Mouse (Mus musculus) left cerebral cortex, postnatal 4 days (tissue): Measurements from ENCODE around the gene Kit. TPM values are rescaled to one million over a fixed set of nuclear protein-coding genes. Genes with fewer than 3 reads are reported as not detected.
A peak's percentile ranks its signal among the peaks of the same experiment; 100 is the strongest.

Experiments used
- DNase-seq: peaks from one replicate; pipeline ENCODE4 v3.0.0-alpha.2; 2022
- intact Hi-C: fragments of 180-260 bp; cut with DNase I; formaldehyde crosslinking; loops from one replicate; pipeline ENCODE4 v1.15.1; 2025
- total RNA-seq, 2 experiments: library from RNA; stranded (reverse); gene quantifications; 2 replicates each; pipeline ENCODE4 v1.2.3; 2021

Gene Kit
- total RNA-seq = 10 to 100 TPM; 62.5 to 64.1 TPM

DNA sequence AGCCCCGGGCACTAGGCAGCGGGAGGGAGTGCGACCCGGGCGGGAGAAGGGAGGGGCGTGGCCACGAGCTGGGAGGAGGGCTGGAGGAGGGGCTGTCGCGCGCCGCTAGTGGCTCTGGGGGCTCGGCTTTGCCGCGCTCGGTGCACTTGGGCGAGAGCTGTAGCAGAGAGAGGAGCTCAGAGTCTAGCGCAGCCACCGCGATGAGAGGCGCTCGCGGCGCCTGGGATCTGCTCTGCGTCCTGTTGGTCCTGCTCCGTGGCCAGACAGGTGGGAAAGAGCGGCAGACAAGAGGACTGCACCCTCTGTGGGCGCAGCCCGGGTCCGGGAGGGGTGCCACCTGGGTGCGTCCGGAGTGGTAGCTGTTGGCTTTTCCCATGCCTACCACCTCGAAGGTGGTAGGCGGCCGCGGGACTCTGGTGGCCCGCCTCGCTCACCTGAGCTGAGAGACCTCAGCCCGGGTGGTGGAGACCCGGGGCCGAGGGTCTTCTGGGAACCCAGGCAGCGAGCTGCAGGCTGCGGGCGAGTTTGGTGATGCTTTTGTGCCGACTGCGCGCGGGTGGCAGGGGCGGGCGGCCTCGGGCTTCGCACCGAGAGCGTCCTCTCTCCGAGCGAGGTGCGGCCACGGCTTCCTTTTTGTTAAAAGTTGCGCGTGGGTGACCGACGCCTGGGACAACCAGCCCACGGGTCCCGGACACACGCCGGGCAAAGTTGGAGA lies at the start of gene Kit:
Gene Kit, plus strand, starts transcription at position 65 of the 715 bp plus-strand sequence.
- DNase-seq = peak; percentile 92
- intact Hi-C loops = loop anchor here (5.0 to 10.0 kb wide), 2 partner anchors 277 to 360 kb away; no protein-coding TSS in a partner anchor

DNA sequence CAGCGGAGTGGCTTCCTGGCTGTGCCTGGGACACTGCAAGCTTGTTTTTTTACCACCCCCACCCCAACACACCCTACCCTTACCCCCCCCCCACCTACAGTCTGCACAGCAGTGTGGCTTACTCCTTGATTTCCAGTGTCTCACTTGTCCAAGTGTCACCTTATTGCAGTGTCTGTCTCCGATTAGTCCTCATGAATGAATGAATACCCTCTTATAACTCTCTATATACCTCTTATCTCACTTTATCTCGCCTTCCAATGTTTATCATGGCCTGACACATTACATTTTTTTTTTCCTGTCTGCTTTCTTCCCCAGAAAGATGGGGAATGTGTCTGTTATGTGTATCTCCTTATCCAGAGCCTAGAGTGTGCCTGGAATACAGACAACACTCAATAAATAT lies 38.6 kb upstream of the Kit start:
- intact Hi-C loops = no loop called here
- no peak for DNase-seq

DNA sequence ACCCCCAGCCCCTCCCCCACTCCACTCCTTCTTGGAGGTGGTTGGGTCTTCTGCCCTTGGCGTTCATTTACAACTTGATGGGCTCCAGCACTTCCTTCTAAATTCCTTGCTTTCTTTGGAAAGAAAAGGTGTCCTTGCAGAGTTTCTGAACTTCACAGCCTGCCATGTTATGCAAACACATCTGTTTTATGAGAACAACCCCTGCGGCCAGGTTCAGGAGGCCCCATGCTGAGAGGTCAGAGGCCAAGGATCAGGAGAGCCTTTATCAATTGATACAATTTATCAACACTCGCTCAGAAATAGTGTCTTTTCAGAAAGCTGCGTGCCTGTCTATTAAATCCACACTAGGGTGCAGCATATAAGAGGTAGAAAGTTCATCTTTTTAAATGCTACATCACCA lies 37.0 kb upstream of the Kit start:
- no peak for DNase-seq
- intact Hi-C loops = no loop called here

DNA sequence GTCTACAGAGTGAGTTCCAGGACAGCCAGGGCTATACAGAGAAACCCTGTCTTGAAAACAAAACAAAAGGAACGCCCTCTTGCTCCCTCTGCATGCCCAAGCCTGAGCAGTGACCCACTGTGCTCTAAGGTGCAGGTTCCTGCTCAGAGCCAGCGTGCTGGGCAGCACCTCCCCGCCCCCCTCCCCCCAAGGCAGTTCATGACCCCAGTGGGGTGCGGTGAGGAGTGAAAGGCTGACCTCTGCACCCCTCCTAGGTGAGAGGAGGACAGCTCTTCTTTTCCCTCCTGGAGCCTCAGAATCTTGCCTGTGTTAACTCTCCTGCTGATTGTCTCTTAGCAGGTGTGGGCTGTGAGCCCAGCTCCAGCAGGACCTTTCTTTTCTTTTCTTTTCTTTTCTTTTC lies 36.3 kb upstream of the Kit start:
- intact Hi-C loops = no loop called here
- no peak for DNase-seq

DNA sequence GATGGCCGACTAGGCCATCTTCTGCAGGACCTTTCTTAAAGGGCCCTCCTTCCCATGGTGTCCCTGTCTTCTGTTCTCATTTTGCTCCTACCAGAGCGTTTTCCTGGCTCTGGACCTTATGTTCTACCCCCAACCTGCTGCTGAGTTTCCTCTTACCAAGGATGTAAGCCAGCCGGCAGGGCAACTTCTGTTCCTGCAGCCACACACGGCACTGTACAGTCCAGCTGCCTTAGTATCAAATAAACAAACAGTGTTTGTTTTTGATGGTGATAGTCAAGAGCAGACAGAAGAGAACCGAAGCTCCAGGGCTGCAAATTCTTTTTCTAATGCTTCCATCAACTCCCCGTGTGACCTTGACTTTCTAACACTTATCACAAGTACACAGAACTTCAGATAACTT lies 35.6 kb upstream of the Kit start:
- no peak for DNase-seq
- intact Hi-C loops = no loop called here

DNA sequence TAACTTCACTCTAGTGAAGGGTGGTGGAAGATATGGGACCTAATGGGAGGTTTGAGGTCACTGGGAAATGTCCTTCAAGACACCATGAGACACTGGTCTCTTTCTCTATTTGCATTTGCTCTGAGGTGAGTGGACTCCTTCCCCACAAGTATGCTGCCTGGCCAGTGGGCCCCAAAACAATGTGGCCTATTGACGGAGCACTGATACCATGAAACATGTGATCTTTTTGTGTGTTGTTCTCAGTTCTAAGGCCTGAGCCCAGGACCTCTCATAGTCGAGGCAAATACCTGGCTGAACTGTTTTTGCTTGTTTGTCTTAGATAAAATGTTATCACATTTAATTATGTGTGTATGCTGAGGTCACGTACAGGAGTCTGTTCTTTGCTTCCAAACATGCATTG lies 31.0 kb upstream of the Kit start:
- DNase-seq = no peak
- intact Hi-C loops = no loop called here

DNA sequence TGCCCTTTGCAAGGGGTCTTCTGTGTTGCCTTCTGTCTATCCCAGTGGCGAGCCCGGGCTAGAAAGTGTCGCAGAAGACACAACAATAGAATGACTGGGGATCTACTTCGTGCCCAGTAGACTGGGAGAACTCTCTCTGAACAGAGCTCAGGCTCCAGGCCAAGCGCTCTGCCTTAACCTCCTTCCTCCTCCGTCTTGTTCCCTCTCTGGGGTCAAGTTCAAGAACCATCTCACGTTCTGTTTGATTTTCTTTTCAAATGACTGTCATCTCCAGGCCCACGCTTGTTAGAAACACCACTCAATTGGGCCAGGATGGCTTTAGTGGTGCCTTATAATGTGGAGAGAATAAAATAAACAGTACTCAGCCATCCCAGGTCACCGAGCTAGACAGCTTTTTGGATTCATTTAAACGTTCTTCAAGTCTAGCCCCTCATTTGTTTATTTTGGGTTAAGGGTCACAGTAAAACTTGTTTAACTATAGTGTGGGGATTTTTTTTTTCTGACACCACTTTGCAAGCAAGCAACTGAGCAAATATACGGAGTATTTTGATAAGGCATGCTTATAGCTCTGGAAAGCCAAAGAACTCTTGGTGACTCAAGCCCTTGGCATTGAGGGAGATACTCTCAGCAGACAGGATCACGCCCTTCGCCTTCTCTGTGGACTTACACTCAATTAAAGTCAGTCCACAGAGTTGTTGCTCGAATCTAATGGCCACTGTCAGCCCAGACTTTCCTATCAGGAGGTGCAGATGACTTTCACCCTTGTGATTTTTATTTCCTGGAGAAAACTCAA lies 30.0 kb upstream of the Kit start:
- DNase-seq = no peak
- intact Hi-C loops = no loop called here

DNA sequence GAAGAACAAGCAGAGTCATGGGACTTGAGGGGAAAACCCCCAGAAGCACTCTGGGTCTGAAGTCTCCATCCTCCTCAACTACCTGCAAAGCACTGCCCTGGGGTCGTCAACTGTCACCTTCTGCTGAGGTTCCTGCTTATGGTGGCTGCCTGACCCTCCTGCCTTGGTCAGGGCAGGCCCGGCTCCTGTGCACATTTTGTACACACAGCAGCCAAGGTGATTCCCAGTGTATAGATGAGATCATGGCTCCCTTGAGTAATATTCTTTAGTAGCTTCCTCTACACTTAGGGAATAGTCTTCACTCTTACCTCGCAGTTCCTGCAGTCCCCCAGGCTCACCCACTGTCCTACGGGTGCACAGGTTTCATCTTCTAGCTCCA lies 29.5 kb upstream of the Kit start:
- intact Hi-C loops = no loop called here
- no peak for DNase-seq

DNA sequence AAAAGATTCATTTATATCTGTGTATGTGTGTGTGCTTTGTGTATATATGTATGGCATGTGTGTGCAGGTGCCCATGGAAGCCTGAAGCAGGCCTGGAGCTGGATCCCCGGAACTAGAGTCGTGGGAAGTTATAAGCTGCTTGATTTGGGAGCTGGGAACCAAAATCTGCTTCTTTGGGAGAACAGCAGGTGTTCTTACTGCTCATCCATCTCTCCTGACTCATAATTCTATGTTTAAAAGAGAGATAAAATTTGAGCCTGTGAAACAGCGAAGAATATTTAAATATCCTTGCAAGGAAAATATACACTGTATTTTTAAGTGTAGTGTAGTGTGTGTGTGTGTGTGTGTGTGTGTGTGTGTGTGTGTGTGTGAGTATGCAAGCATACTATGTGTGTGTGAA lies 21.7 kb upstream of the Kit start:
- no peak for DNase-seq
- intact Hi-C loops = no loop called here

DNA sequence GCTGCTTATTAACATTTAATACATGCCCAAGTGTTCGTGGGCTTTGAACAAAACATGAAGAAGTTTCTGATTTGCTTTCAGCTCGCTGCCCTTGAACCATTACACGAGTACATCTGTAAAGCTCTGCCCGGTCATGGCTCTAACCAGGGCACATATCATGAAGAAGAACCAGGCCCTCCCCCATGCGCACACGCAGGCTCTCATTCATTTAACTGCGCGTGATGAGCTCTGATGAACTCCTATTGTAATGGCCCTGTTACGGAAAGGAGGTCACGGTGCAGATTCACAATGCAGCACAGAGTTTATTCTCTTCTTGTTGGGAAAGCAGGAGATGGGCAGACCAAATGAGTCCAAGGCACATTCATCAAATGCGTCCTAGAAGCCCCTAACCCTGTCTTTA lies 17.1 kb upstream of the Kit start:
- intact Hi-C loops = no loop called here
- no peak for DNase-seq

DNA sequence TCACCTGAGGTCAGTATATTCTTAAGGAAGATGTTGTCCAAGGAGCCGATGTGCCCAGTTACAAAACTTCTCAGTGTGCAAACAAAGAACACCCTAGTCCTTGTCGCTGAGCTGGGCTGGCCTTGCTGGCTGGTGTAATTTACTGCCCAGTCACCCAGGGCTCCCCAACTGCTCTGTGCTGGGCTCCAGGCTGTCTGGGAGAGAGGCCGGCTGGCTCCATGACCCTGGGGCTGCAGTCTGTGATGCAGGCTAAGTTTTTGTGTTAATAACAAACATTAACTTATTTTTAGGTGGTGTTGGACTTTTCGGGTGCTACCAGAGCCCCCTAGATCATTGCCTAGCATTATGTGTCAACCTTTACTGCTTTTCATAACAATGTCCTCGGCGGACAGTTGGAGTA lies 15.4 kb upstream of the Kit start:
- intact Hi-C loops = no loop called here
- DNase-seq = no peak

DNA sequence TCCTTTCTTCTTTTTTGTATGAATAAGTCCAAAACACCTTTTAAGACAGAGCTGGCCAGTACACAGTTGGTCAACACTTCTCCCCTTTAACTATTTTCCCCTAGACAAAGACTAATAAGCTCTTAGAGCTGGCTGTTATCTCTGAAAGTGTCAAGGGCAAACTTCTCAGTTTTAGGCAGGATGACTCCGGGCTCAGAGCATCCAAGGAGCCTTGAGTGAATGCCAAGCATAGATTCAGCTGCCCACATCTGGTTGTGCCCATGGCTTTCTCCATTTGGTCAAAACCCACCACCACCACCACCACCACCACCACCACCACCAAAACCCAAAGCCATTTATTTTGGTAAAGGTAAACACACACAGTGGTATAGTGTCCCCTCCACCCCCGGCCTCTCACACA lies 13.5 kb upstream of the Kit start:
- no peak for DNase-seq
- intact Hi-C loops = no loop called here

DNA sequence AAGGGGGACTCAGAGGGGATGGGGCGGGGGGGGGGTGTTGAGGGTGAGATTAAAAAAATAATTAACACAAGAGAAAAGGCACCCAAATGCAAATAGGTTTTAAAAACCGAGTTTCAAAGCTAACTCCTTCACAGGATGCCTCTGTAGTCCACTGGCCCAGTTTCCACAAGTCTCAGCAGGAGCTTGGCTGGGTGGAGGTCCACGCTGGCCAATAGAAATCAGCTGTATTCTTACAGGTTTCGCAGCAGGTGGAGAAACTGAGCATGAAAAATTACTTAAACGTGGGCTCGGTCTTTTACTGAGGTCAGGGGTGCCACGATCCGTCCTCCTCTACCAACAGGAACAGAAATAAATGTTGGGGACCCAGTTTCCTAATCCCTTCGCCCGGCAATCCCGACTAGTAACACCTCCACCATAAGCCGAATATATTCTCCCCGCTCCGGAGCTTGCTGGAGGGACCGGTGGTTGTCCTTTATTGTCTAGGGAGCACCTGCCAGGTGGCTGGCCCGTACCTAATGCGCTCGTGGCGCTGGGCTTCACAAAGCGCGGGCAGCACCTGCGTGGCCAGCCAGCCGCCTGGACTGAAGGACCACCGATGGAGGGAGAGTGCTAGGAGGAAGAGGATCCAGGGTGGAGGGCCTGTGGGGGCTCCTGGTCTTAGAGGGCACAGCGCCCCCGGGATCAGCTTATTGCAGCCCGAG lies 415 bp upstream of the Kit start:
- intact Hi-C loops = loop anchor here (10.0 kb wide), 1 partner anchor 360 kb away; no protein-coding TSS in a partner anchor
- DNase-seq = peak; percentile 28

DNA sequence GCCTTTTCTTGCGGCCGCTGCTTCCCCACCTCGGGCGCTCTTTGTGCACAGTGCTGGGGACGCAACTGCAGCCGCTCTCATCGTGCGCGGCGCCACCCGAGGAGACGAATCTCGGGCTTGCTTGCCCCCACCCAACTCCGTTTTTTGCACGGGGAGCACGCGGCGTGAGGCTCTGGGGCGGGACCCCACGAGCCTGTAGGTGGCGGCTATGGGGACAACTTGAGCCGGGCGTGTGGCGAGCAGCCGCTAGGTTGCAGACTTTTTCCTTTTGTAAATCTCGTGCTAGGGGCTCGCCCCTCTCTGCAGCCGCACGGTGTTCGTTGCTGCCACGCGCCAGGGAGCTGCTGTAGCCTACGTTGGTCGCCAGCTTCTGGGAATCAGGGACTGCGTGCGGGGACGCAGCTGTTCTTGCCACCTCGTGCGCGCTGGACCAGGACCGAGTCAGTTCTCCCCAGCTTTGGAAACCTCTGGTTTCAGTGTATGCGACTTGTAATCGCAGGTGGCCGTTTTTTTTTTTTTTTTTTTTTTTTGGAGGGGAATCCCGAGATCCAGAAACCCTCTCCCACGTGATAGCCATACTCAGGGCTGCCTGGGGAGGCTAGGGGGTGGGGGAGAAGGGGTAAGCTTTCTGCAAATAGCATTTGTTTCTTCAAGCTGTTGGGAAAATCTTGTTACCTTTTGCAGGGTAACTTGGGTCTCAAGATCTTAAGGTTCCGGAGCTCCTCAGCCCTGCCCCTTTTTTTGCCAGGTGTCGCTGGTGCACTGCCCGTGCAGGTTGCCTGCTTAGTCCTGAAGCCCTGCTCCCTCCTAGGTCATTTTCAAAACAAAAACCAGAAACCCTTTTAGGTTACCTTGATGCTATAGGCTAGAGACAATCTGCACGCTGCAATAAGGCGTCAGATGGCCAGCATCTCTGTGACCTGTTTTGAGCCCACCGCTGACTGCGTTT lies 1.1 kb downstream of the Kit start:
- peak; percentile 78 for DNase-seq

DNA sequence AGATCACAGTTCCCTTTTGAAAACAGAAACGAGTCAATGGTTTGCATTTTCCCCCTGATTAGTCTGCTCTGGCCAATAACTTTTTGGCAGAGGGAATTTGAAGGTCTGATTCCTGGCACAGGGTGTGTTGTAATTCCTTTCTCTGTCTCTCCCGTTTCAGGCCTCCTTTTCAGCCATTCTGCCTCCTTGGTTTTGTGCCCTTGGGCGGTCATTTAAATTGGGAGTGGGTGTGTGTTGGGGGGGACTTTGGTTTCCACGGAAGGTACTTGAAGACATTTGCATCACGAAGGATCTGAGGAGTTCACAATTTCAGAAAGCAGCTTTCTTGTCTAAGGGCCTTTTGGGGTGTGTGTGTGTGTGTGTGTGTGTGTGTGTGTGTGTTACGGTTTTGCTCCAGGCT lies 2.0 kb downstream of the Kit start:
- no peak for DNase-seq
- intact Hi-C loops = loop anchor here (5.0 to 10.0 kb wide), 2 partner anchors 276 to 362 kb away; no protein-coding TSS in a partner anchor

More for the DNA sequence above, 1.1 kb downstream of the Kit start:
- intact Hi-C loops = loop anchor here (5.0 to 10.0 kb wide), 2 partner anchors 276 to 361 kb away; no protein-coding TSS in a partner anchor

DNA sequence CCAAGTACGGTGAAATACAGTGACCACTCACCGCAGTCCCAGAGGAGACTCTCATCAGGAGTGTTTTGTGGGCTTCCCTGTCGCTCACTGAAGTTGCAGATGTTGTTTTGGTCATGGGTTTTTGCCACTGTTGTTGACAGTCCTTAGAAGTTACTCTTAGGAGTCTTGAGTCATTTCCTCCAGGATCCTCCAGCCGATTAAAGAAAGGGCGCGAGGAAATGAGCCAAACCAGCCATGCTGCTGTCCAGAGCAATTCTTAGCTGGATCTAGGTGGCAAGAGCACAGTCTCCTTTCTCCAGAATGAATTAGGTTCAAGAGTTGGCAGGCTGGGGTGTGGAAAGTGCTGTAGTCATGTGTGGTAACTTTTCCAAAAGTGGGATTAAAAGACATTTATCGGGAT lies 3.4 kb downstream of the Kit start:
- intact Hi-C loops = loop anchor here (5.0 to 10.0 kb wide), 2 partner anchors 274 to 363 kb away; no protein-coding TSS in a partner anchor

DNA sequence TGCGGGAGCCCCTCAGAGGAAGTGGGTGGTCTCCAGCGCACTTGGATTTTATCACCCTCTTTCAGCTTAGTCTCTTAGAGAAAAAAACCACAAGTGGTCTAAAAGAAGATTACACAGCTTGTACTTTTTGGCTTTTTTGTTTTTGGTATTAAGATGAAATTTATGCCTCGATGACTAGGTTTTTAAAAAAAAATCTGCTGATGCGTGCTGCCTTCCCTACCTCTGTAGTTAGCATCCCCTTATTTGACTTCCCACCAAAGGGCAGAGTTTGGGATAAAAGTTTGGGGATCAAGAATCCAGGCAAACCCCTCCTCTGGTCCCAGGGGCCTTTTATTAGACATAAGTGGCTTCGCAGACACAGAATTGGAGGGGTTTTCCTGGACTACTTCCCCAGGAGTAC lies 4.5 kb downstream of the Kit start:
- intact Hi-C loops = loop anchor here (5.0 to 10.0 kb wide), 2 partner anchors 273 to 364 kb away; no protein-coding TSS in a partner anchor
- DNase-seq = no peak

More for the DNA sequence above, 3.4 kb downstream of the Kit start:
- DNase-seq = no peak

DNA sequence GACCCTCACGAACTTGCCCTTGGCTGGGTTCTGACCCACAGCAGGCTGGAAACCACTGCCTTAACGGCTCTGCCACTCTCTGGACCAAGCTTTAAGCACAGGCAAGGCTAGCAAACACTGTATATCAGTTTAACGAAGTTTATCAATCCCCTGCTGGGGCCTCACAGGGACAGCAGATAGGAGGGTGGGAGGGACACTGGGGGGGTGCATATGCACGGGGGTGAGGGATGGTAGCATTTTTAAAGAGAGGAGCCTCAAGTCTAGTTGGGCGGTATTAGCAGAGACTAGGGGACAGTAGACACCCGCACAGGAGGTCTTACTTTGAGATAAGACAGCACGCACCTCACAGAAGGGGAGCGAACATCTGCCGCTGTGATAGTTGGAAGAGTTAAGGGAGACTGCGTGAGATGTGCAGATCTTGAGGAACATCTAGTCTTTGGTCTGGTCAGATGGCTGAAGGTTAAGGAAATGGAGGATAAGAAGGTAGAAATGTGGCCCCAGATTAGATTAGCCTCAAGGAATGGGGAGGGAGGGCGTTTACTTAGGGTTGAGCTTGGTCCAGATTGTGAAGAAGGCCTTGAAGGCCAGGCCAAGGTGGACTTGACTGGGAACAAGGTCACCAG lies 5.0 kb downstream of the Kit start:
- intact Hi-C loops = loop anchor here (5.0 to 10.0 kb wide), 2 partner anchors 273 to 365 kb away; no protein-coding TSS in a partner anchor
- no peak for DNase-seq

DNA sequence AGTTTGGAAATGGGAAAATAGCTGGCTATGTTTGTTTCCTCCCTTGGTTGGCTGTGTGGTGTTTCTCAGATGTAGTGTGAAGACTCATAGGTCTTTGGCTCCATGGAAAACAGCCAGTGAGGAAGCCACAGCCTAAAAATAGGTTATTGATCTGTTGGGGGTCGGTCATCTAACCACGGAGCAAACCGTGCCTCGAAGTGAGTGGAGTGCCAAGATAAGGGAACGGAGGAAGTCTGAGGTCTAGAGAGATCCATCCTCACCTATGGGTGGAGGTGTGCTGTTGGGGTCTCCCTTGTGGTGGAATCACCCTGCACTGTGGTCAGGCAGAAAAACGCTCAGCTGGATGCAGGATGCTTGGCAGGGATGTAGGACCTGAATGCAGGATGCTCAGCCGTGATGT lies 7.2 kb downstream of the Kit start:
- intact Hi-C loops = no loop called here
- no peak for DNase-seq

DNA sequence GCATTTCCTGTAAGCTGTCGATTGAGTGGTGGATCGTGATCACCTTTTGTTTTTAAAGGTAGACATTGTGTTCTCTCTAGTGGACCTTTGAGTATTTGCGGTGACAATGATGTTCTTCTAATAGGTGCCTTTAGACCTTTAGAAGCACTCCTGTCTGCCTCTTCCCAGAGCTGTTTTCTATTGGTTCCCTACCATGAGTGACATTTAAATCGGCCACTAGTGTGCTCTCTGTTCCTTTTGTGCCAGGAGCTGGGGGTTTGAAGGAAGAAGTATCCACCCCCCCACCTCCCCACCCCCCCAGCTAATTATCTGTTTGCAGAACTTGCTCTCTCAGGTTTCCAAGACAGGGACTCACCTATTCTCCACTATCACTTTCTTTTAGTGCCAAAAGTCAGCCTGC lies 13.1 kb downstream of the Kit start:
- DNase-seq = no peak
- intact Hi-C loops = no loop called here
